Mouse (Mus musculus): ENCODE measurements at regions not wholly inside any gene's neighbourhood (a gene's known extent, or its start where the extent isn't known, plus 50 kb on each side); places are given as distances from the start of the nearest gene placed in this dataset.

GRCm38 (mm10) chr2:61347451-61347850 is 230.9 kb upstream of the Tank start:
- no peak for TF ChIP-seq CTCF (conservative IDR thresholded peaks at IDR 0.05; ENCODE audit: low read length)
- TF ChIP-seq NANOG (IDR thresholded peaks at IDR 0.05; ENCODE audit: borderline replicate concordance, low read length): no peak
